Mouse (Mus musculus): ENCODE results near the gene Olfr223. TPM values are rescaled to one million over a fixed set of nuclear protein-coding genes. Genes with fewer than 3 reads are reported as not detected.

Gene Olfr223
- polyA plus RNA-seq, 1 experiment from 2014 or later = not detected

DNA sequence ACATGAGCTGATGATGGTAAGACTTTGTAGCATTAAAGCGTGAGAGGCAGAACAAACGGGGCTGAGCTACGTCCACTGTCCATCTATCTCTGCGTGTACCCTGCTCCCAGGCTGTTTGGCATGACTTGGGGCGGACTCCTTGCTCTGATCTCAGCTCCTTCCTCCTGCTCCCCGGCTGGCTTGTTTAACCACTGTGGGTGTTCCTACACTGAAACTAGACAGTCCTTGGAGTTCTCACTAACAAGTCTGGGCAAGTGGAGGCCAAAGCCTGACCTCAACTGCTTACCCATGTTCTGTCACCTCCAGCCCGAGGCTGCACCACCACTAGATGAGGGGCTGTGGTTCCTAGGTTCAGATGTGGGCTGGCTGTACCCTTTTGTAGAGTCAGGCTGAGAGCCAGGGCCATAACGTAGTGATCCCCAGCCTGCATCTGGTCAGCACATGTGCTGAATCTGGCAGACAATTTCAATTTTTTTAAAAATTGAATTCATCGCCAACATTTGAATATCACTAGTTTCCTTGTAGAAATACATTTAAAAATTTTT, 42.2 kb upstream of the Olfr223 start:
- no peaks in the 10 kb centered on the region for H3K27me3 ChIP-seq (ENCODE audit: insufficient read depth, low read length)
- H3K36me3 ChIP-seq (ENCODE audit: insufficient read depth) = no peaks in the 10 kb centered on the region
- H3K4me3 ChIP-seq (ENCODE audit: low read depth, low read length) = no peak overlapping the region
- no peak overlapping the region for H3K4me2 ChIP-seq
- peak; percentile 24 for DNase-seq
- TF ChIP-seq CTCF (IDR thresholded peaks at IDR 0.05; ENCODE audit: low read depth) = no peak
- ATAC-seq (ENCODE audit: insufficient read depth) = peak; percentile 49
- no peaks in the 10 kb centered on the region for H3K9me3 ChIP-seq (ENCODE audit: low read depth, low read length)
- H3K9ac ChIP-seq = no peak overlapping the region
- no peaks in the 10 kb centered on the region for H3K4me1 ChIP-seq (ENCODE audit: insufficient read depth)
- 47% methylated on average over 9 of the region's 9 CpGs for WGBS
- H3K27ac ChIP-seq (ENCODE audit: low read depth) = peak overlapping the region; percentile 16; the same call in 1 of the 2 replicates

- 59% methylated on average over 7 of the region's 7 CpGs for WGBS
- no peaks in the 10 kb centered on the region for H3K4me1 ChIP-seq (ENCODE audit: insufficient read depth)
- no peak overlapping the region for H3K4me3 ChIP-seq (ENCODE audit: low read depth, low read length)
- TF ChIP-seq CTCF (IDR thresholded peaks at IDR 0.05; ENCODE audit: low read depth) = no peak
- ATAC-seq (ENCODE audit: insufficient read depth) (no peak; the same call in 1 of the 2 replicates), DNase-seq (peak; percentile 59)
- H3K9me3 ChIP-seq (ENCODE audit: low read depth, low read length) = no peaks in the 10 kb centered on the region
- no peaks in the 10 kb centered on the region for H3K36me3 ChIP-seq (ENCODE audit: insufficient read depth)
- no peak overlapping the region for H3K27ac ChIP-seq (ENCODE audit: low read depth)
- no peak overlapping the region for H3K9ac ChIP-seq
- no peak overlapping the region for H3K4me2 ChIP-seq
- H3K27me3 ChIP-seq (ENCODE audit: insufficient read depth, low read length) = no peaks in the 10 kb centered on the region
Observed at GRCm38 (mm10) chr11:59634001-59634660, 41.0 kb upstream of the Olfr223 start.

GRCm38 (mm10) chr11:59633037-59633436, 39.9 kb upstream of the Olfr223 start:
- Histone ChIP-seq H3K27me3 (ENCODE audit: insufficient read depth, low read length) (no peaks in the 10 kb centered on the region), H3K9ac (no peak overlapping the region), H3K4me2 (no peak overlapping the region), H3K4me1 (ENCODE audit: insufficient read depth) (no peaks in the 10 kb centered on the region), H3K9me3 (ENCODE audit: low read depth, low read length) (no peaks in the 10 kb centered on the region), H3K27ac (ENCODE audit: low read depth) (no peak overlapping the region), H3K4me3 (ENCODE audit: low read depth, low read length) (no peak overlapping the region), H3K36me3 (ENCODE audit: insufficient read depth) (no peaks in the 10 kb centered on the region)
- 29% methylated on average over 5 of the region's 5 CpGs for whole genome bisulfite sequencing
- DNase-seq = peak; percentile 75
- ATAC-seq (ENCODE audit: insufficient read depth) = no peak
- TF ChIP-seq CTCF (IDR thresholded peaks at IDR 0.05; ENCODE audit: low read depth) = peak; percentile 80

- no peaks in the 10 kb centered on the region for H3K9me3 ChIP-seq (ENCODE audit: low read depth, low read length)
- no peaks in the 10 kb centered on the region for H3K4me1 ChIP-seq (ENCODE audit: insufficient read depth)
- no peak overlapping the region for H3K27ac ChIP-seq (ENCODE audit: low read depth)
- H3K4me3 ChIP-seq (ENCODE audit: low read depth, low read length) = no peak overlapping the region
- 73% methylated on average over 4 of the region's 4 CpGs for WGBS
- TF ChIP-seq CTCF (IDR thresholded peaks at IDR 0.05; ENCODE audit: low read depth) = no peak
- H3K9ac ChIP-seq = no peak overlapping the region
- ATAC-seq (ENCODE audit: insufficient read depth) (no peak), DNase-seq (no peak)
- H3K27me3 ChIP-seq (ENCODE audit: insufficient read depth, low read length) = no peaks in the 10 kb centered on the region
- no peak overlapping the region for H3K4me2 ChIP-seq
- H3K36me3 ChIP-seq (ENCODE audit: insufficient read depth) = no peaks in the 10 kb centered on the region
Observed at GRCm38 (mm10) chr11:59631980-59632379, 38.9 kb upstream of the Olfr223 start.

DNA sequence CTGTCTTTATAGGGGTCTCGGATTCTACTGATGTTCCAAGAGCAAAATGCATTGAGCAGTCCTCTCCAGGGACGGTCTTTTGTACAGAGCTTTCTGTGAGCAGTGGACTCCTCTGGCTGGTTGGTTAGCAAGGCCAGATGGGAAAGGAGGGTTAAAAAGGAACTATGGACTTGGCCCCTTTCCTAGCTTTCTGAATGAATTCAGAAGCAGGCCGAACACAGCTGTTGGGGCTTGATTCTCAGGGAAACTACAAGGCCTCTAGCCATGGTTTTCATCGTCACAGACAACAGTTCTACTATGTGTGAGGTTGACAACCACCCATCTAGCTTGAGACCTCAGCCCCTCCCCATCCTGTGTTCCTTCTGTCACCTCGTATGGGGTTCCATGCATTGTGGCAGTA, 36.8 kb upstream of the Olfr223 start:
- WGBS = 61% methylated on average over 5 of the region's 5 CpGs
- no peak for TF ChIP-seq CTCF (IDR thresholded peaks at IDR 0.05; ENCODE audit: low read depth)
- Histone ChIP-seq H3K4me3 (ENCODE audit: low read depth, low read length) (no peak overlapping the region), H3K27ac (ENCODE audit: low read depth) (no peak overlapping the region), H3K36me3 (ENCODE audit: insufficient read depth) (no peaks in the 10 kb centered on the region), H3K4me2 (no peak overlapping the region), H3K9me3 (ENCODE audit: low read depth, low read length) (no peaks in the 10 kb centered on the region), H3K9ac (no peak overlapping the region), H3K4me1 (ENCODE audit: insufficient read depth) (peaks cover 2% of the 10 kb centered on the region; the same call in 1 of the 2 replicates), H3K27me3 (ENCODE audit: insufficient read depth, low read length) (no peaks in the 10 kb centered on the region)
- no peak for ATAC-seq (ENCODE audit: insufficient read depth)
- peak; percentile 61 for DNase-seq

DNA sequence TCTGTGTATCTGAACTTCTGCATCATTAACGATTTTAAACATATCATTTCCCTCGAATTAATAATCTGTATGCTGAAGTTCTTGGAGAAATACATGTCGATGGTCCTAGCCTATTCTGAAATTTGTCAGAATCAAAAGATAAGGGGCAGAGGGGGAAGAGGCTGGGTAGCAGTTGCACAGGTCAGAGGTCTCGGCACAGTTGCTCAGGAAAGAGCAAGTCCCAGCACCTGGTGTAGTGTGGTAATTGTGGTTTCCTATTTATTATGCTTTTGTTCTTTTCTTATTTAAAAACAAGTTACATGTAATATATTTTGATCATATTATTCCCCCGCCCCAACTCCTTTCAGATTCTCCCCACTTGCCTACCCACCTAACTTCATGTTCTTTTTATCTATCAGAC, 35.1 kb upstream of the Olfr223 start:
- Histone ChIP-seq H3K27me3 (ENCODE audit: insufficient read depth, low read length) (no peaks in the 10 kb centered on the region), H3K4me1 (ENCODE audit: insufficient read depth) (peaks cover 2% of the 10 kb centered on the region; the same call in 1 of the 2 replicates), H3K27ac (ENCODE audit: low read depth) (no peak overlapping the region), H3K4me2 (no peak overlapping the region), H3K9me3 (ENCODE audit: low read depth, low read length) (no peaks in the 10 kb centered on the region), H3K4me3 (ENCODE audit: low read depth, low read length) (no peak overlapping the region), H3K36me3 (ENCODE audit: insufficient read depth) (no peaks in the 10 kb centered on the region), H3K9ac (no peak overlapping the region)
- 70% methylated on average over 5 of the region's 5 CpGs for WGBS
- ATAC-seq (ENCODE audit: insufficient read depth) (no peak), DNase-seq (no peak)
- TF ChIP-seq CTCF (IDR thresholded peaks at IDR 0.05; ENCODE audit: low read depth) = no peak

GRCm38 (mm10) chr11:59626192-59626591, 33.1 kb upstream of the Olfr223 start:
- H3K36me3 ChIP-seq (ENCODE audit: insufficient read depth) = no peaks in the 10 kb centered on the region
- H3K4me3 ChIP-seq (ENCODE audit: low read depth, low read length) = no peak overlapping the region
- no peaks in the 10 kb centered on the region for H3K9me3 ChIP-seq (ENCODE audit: low read depth, low read length)
- no peak overlapping the region for H3K4me2 ChIP-seq
- no peak overlapping the region for H3K9ac ChIP-seq
- DNase-seq = peak; percentile 72
- TF ChIP-seq CTCF (IDR thresholded peaks at IDR 0.05; ENCODE audit: low read depth) = no peak
- peaks cover 2% of the 10 kb centered on the region; the same call in 1 of the 2 replicates for H3K4me1 ChIP-seq (ENCODE audit: insufficient read depth)
- no peak overlapping the region for H3K27ac ChIP-seq (ENCODE audit: low read depth)
- no peak for ATAC-seq (ENCODE audit: insufficient read depth)
- H3K27me3 ChIP-seq (ENCODE audit: insufficient read depth, low read length) = no peaks in the 10 kb centered on the region
- WGBS = 64% methylated on average over 7 of the region's 7 CpGs

All from lung, embryonic 14.5 days (tissue).